Mouse (Mus musculus): ENCODE measurements around the gene Cacna1g. TPM values are rescaled to one million over a fixed set of nuclear protein-coding genes. Genes with fewer than 3 reads are reported as not detected.
A peak's percentile ranks its signal among the peaks of the same experiment; 100 is the strongest.

Cacna1g gene
- total RNA-seq, 2 experiments from 2014 or later = 0.94 to 1.3 TPM

DNA sequence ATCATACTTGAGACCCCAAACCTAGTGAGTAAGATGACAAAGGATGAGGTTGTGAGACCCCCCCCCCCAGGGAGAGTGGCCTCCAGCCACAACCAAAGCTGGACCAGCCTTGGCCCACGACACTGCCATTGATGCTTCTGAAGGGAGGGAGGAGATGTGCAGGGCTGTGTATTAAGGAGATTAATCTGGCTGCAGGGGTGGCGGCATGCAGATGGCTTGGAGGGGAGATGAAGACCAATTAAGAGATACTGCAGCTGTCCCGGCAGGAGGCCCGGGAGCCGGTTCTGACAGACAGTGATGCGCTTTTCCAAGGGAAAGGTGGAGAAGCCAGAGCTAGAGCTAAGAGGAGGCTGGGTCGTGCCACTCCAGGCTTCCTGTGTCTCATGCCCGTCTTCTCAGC is 24.8 kb downstream of the Cacna1g start:
- DNase-seq (ENCODE audit: low spot score) = no peak

GRCm38 (mm10) chr11:94447017-94447416 is 27.0 kb downstream of the Cacna1g start:
- no peak for DNase-seq (ENCODE audit: low spot score)

DNA sequence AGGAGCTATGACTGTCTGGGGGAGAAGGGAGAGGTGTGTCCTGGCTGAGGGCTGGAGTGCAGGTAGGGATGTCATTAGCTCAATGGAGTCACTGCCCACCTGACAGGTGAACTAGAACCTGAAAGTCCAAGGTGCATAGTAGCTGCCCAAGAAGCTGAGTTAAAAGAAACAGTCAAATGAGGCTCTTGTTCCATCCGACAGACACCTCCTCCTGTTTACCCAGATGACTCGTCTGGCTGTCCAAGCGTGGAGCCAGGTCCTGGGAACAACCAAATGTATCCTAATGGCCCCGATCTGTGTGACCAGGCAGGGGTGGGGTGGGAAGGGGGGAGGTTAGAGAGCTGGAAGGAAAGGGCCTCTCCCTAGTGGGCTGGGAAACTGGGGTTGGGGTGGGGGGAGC is 28.7 kb downstream of the Cacna1g start:
- DNase-seq (ENCODE audit: low spot score) = no peak

- no peak for DNase-seq (ENCODE audit: low spot score)
Observed at GRCm38 (mm10) chr11:94444829-94445228, 29.2 kb downstream of the Cacna1g start.

DNA sequence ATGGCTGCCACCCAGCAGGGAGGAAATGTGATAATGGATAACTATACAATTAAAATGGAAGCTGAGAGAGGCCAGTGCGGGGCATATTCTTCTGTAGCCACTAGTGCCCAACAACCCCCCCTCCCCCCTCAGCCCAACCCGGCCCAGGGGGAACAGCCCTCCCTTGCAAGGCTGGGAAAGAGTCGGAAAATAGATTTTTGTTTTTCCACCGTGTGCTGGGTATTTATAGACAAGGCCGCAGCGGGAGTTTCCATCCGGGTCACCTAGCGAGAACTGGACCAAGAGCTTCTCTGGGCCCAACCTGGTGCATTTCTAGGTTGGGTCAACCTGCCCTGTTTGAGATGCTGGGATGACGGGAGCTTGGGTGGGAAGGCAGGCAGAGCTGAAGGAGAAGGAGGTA is 32.2 kb downstream of the Cacna1g start:
- DNase-seq (ENCODE audit: low spot score) = no peak

DNA sequence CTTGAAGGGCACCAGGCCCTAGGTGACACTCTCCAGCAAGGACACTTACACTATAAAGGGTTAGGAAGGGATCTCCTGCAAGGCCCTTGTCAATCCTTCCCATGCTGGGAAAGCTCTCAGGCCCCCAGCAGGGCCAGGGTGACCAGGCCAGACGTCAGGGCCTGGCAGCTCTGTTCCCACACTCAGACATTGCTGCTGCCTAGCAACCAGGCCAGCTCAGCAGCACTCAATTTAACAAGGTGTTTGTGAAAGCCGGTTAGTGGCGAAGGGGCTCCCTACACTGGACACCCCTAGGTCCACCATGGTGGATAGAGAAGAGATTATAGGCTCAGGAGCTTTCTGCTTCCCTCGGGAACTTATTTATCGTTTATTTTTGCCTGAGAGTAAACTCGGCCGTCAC is 32.9 kb downstream of the Cacna1g start:
- DNase-seq (ENCODE audit: low spot score) = no peak

DNA sequence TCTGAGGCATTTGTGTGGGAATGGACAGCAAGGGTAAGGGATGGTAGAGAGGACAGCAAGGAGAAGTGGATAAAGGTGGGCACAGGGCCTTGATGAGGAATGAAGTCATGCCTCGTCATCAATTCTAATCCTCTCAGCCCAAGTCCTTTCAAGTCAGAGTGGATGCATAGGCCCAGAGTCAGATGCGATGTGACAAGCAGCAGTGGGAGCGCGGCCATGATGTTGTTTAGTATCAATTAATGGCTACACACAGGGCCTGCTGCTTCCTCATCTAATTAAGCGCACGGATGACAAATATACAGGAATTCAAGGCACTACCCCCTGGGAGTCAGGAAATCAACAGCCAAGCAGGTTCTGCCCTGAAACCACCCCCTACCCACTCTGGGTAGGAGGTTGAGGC is 33.6 kb downstream of the Cacna1g start:
- DNase-seq (ENCODE audit: low spot score) = no peak

DNA sequence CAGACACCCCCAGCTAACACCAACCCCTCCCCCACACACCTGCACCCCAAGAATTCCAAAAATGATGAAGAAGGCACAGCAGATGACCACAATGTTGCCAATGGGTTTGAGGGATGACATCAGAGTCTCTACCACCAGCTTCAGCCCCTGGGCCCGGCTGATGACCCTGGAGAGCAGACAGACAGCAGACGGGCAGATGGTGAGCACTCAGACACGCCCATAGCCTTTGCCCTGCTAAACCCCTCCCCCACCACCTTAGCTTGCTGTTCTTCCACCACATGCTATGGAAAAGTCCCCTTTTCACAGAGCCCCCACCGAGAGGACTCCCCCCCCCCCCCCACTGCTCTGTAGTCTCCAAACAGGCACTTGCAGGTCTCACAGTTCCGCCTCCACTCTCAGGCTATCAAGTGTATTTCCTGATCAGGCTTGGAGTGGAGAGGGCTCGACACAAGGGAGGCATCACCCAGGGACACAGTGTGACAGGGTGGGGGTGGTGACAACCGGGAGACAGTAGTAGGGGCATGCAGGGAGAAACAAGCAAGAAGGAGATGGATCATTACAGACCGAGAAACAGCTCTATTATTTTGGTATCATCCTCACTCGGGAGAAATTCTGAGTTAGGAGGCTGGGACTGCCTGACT is 44.9 kb downstream of the Cacna1g start:
- no peak for DNase-seq (ENCODE audit: low spot score)

GRCm38 (mm10) chr11:94428091-94428835 is 45.7 kb downstream of the Cacna1g start:
- DNase-seq (ENCODE audit: low spot score) = peak; percentile 7

DNA sequence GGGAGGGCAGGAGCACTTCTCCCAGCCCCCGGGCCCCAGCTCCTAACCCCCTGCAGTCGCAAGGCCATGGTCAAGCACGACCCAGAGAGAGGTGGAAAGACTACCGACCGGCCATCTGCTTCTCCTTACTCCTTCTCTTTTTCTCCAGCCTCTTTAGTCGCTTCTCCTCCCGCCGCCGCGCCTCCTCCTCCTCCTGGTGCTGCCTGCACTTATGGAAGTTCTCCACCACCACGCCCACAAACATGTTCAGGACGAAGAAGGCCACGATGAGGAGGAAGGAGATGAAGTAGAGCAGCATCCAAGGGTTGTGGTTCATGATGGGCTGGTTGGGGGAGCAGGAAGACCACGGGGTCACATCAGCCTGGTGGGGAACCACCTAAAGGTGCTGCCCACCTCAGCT is 48.3 kb downstream of the Cacna1g start:
- no peak for DNase-seq (ENCODE audit: low spot score)

GRCm38 (mm10) chr11:94425215-94425614 is 48.8 kb downstream of the Cacna1g start:
- no peak for DNase-seq (ENCODE audit: low spot score)

- DNase-seq (ENCODE audit: low spot score) = no peak
Observed at GRCm38 (mm10) chr11:94424380-94424779, 49.6 kb downstream of the Cacna1g start.

DNA sequence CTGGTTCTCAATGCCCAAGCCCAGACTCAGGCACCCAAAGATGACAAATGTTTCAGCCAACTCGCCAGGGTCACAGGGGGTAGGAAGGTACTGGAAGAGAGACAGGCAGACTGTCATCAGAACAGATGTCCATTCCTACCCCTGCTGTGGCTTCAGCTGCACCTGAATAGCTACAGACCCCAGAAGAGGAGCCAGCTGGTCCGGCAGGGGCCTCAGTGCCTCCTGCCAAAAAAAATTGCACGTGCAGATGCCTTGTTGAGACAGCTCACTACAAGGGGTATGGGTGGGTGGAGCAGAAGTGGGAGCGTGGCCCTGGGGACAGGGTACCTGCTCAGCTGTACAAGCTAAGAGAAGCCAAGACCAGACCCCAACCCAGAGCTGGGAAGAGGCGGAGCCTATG is 50.1 kb downstream of the Cacna1g start:
- no peak for DNase-seq (ENCODE audit: low spot score)

GRCm38 (mm10) chr11:94420991-94421390 is 53.0 kb downstream of the Cacna1g start:
- no peak for DNase-seq (ENCODE audit: low spot score)

DNA sequence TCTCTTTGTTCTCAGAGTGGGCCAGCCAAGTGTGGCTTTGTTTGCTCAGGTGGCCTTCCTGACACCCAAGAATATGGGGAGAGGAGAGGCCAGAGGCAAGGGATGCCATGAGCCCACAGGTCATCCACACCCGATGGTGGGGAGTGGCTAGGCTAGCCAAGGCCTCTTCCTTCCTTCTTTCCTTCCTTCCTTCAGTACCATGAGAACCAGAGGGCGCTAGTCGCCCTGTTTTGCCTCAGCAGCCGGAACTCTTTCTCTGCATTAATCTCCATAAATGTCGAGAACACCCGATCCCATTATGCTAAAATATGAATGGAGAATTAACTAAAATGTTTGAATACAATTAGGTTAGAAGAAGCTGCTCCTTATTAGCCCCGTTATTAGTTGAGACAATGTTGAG is 53.7 kb downstream of the Cacna1g start:
- DNase-seq (ENCODE audit: low spot score) = peak; percentile 7

- no peak for DNase-seq (ENCODE audit: low spot score)
Observed at GRCm38 (mm10) chr11:94419004-94419727, 54.8 kb downstream of the Cacna1g start.

DNA sequence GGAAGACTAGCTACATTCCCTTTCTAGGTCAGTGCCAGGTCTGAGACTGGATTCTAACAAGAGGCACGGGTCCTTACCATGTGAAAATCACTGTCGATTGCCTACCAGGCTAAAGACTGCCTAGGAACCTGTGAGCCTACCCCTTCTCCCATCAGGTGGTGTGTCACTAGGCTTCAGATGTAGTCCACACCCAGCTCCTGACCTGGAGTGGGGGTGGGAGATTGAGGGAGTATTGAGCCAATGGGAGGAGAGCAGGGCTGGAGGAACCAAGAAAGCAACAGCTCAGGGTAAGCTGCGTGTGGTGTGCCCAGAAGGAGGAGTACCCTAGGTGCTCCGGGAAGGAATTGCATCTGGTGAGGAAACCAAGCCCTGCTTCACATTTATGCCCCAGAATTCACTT is 60.0 kb downstream of the Cacna1g start:
- no peak for DNase-seq (ENCODE audit: low spot score)

DNA sequence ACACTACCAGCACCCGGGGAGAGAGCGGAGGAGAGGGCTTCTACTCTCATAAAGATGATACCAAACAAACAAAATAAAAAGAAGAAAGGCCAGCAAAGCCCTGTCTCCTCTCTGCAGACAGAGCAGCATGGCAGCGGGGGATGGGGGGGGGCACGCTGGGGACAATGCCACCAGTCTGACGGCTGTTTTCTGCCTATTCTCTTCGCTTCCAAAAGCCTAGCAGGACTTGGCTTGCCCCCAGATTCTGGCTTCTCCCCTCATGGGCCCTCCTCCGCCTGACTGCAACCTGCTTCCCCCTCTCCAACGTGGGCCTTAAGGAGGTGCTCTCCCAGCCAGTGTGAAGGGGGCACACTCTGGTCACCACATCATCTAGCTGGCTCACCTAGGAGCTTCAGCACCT is 60.5 kb downstream of the Cacna1g start:
- DNase-seq (ENCODE audit: low spot score) = no peak

DNA sequence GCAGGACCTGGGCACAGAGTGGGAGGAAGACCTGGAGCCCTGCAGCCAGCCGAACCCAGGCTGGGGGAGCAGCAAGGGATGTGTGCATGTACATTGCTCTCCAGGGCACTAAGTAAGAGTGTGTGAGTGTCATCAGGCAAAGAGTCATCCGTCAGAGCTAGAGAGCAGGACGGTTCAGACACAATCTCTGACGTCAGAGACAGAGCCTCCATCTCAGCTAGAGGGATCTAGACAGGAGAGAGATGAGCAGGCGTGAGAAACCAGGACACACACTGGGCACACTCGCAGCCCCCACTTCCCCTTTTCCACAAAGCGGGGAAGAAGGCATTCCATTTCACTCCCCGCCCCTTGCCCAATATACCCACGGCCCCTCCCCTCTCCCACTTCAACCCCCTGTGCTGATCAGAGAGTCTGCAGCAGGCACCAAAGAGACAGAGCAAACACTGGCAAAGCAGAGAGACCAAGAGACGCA is 61.0 kb downstream of the Cacna1g start:
- DNase-seq (ENCODE audit: low spot score) = no peak

DNA sequence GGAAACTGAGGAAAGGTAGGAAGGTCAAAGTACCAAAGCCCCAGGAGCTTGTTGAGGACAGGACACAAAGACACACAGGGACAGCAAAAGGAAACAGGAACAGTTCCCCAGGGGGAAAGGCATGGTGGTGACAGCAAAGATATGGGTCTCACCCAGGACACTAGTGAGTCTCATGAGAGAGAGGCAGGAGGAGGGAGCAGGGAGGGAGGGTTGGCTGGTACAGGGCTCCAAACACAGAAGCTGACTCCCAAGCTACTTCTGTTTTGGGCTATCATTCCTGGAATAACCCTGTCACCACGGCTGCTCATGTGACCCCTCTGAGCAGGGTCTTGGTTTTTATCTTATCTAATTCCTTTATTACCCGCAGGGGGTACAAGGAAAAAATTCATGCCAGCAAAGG is 61.4 kb downstream of the Cacna1g start:
- DNase-seq (ENCODE audit: low spot score) = no peak

- no peak for DNase-seq (ENCODE audit: low spot score)
Observed at GRCm38 (mm10) chr11:94407803-94408321, 66.1 kb downstream of the Cacna1g start.

DNA sequence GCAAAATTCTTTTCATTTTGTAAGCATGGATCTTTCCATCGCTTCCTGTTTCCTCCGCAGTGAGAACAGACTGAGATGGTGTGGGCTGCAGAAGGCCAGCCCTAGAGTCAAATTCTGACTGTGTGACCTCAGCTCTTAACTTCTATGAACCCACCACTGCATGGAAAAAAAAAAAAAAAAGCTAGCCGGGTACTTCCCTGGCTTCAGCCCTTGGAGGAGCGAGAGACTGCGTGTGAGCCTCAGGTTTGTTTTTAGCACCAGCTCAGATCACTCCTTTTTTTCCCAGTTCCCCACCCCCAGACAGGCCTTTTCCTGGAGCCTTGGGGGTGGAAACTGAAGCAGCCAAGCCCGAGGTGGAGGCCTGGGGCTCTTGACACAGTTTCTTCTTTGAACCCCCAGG is 68.7 kb downstream of the Cacna1g start:
- no peak for DNase-seq (ENCODE audit: low spot score)

Measured in gastrocnemius, adult 18-20 months (tissue).